Mouse (Mus musculus): ENCODE measurements around the gene Gnpat.
A peak's percentile ranks its signal among the peaks of the same experiment; 100 is the strongest.

Gene Gnpat

DNA sequence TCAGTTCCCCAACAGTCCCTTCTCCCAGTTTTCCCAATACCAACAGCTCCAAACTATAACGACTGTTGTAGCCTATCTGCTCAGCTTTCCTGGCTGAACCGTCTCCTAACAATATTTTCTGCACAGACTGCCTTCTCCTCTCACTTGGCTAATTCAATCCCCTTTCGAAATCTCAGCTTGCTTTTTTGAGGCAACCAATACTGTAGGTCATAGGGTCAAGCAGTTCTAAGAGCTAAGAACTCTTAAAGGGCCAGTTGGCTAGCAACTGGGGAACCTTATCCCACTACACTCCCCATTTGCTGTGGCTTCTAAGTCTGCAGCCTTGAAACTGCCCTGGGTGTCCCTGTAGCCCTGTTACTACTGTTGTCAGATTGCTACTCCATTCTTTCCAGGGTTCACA is 17.7 kb upstream of the Gnpat start:
- no peak for DNase-seq

DNA sequence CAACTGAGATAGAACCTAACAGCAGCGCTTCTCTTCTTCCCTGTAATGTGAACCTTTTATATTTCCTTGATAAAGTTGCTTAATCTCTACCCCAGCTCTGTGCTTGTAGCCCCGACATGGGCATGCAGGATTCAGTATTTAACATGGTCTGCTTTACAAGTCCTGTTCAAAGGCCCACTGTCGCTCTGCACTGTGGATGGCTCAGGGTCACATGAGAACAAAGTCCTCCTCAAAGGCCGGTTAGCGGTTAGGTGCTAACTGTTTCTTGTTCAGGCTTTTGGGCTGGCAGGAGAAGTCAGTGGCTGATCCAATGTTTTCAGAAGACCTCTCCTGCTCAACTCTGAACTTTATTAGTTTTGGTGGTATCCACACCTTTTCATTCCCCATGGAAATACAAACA is 17.3 kb upstream of the Gnpat start:
- DNase-seq: no peak

- no peak for DNase-seq
Measured at GRCm38 (mm10) chr8:124853511-124853910, 9.3 kb upstream of the Gnpat start.

DNA sequence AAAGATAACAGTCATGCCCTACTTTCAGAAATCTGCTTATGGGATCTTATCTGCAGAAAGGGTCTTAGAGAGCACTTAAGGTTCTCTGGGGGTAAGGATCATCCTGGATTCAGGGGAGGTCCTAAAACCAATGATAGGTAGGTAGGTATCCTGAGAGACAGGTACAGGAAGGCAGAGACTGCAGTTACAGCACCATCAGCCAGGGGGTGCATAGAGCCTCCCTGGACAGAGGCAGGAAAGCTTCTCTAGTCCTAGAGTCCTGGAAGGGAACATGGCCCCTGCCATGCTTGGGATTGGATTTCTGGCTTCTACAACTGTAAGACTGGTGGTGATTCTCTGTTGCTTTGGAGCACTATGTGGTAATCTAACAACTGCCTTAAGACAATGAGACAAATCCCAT is 3.4 kb upstream of the Gnpat start:
- DNase-seq: peak; percentile 56

DNA sequence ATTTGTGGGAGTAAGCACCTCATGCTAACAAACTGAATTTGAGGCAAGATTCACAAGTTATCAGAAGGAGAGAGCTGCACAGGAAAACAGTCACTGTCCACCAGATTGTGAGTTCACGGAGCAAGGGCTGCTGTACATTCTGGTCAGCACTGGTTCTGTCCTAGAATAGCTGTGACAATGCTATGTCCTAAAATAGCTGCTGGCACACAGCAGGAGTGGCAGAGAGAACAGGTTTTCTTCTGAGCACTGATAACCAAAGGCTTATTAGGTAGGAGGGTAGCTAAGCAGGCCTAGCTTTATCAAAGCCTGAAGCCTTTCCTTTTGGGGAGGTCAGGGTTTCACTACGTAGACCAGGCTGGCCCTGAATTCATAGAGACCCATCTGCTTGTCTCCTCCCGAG is 2.6 kb upstream of the Gnpat start:
- no peak for DNase-seq

- DNase-seq: no peak
Measured at GRCm38 (mm10) chr8:124863163-124863677, 387 bp downstream of the Gnpat start.

GRCm38 (mm10) chr8:124863729-124864128 is 896 bp downstream of the Gnpat start:
- DNase-seq: peak; percentile 33

DNA sequence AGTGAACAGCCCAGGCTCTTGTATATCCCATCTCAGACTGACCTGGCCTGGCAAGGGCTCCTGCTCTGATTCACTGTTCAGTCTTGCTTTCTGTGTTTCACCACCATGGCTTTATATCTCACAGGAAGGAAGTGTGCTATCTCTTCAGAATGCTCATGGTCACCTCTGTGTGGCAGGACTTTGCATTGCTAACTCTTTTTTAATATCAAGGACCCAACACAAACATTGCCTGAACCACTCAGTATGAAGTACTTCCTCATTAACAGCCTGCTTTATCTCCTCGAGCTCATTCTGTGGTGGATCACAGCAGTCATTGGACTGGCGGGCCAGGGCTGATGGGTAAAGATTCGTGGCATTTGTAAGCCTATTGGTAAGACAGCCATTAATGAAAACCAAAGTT is 3.8 kb downstream of the Gnpat start:
- no peak for DNase-seq

- no peak for DNase-seq
Measured at GRCm38 (mm10) chr8:124867126-124867525, 4.3 kb downstream of the Gnpat start.

DNA sequence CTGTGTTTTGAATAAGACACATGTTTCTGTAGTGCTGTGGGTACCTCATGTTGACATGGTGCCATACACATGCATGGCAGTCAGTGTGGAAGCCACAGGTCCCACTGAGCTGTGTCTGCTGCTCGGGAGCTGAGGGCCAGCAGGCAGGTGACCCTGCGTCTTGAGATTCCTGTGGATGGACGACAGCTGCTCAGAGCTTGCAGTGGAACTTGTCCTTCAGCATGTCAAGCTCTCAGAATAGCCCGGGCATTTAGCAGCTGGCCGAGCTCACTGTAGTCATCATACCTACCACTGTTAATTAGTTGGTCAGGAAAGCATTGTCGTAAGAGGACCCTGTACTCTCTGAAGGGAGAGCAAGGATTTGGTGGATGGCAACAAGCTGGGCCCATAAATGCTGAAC is 6.9 kb downstream of the Gnpat start:
- no peak for DNase-seq

- DNase-seq: no peak
Measured at GRCm38 (mm10) chr8:124871474-124871873, 8.6 kb downstream of the Gnpat start.

GRCm38 (mm10) chr8:124872081-124872480 is 9.2 kb downstream of the Gnpat start:
- DNase-seq: no peak

DNA sequence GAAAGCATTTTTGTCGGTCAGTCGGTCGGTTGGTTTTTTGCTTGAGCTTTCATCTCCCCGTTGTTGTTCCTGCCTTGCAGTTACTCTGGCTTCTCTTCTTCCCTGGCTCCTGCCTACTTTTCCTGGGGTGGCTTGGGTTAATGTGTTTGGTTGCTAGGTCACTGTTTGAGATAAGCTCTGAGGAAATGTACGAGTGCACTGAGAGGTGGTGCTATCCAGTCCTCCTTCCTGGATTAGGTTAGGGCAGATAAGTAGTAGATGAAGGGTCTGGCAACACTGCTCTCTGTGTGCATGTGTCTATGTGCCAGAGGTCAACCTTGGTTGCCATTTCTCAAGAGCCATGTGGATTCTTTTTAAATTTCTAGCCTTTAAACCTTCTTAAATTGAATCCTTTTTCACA is 9.9 kb downstream of the Gnpat start:
- no peak for DNase-seq

DNA sequence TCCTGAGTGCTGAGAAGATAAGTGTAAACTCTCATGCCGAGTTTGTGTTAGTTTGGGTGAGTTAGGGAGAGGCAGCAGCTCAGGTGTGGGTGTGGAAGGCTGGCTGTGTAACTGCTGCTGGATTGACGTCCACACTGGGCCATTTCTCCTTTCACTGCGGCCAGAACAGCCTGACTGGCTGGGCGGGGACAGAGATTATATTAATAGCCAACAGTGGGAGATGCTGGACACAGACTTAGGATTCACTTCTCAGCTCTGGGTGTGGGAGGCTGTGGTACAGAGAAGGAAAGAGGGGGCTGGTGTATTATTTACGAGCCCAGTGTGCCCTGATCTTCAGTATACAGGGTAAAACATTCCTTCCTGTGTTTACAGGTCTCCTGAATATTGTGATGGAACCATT is 15.3 kb downstream of the Gnpat start:
- no peak for DNase-seq

GRCm38 (mm10) chr8:124878946-124879526 is 16.2 kb downstream of the Gnpat start:
- DNase-seq: no peak

DNA sequence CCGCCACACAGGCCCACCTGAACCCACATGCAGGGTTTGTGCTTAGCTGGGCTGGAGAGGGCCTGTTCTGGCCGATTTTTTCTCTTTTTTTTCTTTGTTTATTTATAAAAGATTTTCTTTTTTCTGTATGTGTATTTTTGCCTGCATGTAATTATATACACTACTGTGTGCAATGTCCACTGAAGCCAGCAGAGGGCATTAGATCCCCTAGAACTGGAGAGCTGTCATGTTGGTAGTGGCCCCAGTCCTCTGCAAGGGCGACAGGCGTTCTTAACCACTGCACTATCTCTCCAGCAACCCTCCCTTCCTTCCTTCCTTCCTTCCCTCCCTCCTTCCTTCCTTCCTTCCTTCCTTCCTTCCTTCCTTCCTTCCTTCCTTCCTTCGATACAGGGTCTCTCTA is 25.6 kb downstream of the Gnpat start:
- no peak for DNase-seq

- DNase-seq: no peak
Measured at GRCm38 (mm10) chr8:124892596-124892995, 29.8 kb downstream of the Gnpat start.

GRCm38 (mm10) chr8:124896010-124896631 is 33.3 kb downstream of the Gnpat start:
- peak; percentile 9 for DNase-seq

GRCm38 (mm10) chr8:124896632-124897385 is 34.0 kb downstream of the Gnpat start:
- DNase-seq: peak; percentile 64

GRCm38 (mm10) chr8:124897386-124898250 is 34.8 kb downstream of the Gnpat start, which contains the start of the genes Exoc8 and Sprtn:
Gene Exoc8, minus strand, starts transcription at chr8:124897705.
Gene Sprtn, plus strand, starts transcription at chr8:124897886.
- DNase-seq: peak; percentile 98

DNA sequence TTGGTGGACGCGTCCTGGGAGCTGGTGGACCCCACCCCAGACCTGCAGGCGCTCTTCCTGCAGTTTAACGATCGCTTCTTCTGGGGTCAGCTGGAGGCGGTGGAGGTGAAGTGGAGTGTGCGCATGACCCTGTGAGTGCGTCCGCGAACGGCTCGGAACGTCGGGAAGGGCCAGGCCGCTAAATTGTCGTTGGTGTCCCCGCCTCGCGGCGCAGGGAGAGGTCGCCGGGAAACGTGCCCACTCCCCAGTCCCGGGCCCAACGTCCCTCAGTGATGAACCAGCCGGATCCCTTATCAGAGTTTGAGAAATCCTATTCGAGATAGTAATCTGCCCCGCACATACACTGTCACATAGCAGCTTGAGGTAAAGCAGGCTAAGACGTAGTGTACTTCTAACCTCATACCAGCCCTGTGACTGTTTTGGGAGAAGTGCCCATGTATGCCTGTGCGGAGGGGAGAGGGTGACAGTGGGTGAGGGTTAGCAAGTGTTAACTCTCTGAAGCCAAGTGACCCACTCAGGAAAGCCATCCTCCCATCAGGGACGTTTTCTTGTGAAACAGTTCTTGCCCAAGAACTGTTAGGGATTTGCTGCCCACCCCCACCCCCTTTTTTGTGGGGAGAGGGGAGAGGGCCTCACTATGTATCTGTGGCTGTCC is 35.5 kb downstream of the Gnpat start:
- DNase-seq: no peak

DNA sequence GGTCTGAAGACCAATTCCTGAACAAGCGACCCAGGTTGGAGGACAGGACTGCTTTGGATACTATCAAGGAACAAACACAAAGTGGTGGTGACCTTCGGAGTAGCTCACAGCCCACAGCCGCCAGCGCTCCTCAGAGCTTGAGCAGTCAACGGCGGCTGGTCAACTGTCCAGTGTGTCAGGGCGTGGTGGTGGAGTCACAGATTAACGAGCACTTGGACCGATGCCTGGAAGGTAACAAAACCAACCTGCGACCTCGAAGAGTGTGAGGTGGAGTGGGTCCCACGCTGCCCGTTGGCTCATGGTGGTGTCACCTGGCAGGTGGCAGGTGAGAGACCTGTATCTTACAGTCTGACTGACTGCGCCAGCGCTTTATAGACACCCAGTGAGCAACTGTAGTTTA is 40.4 kb downstream of the Gnpat start:
- DNase-seq: no peak
